Mouse (Mus musculus) MEL (cell line): ENCODE data around the gene Wwc2. TPM values are rescaled to one million over a fixed set of nuclear protein-coding genes. Genes with fewer than 3 reads are reported as not detected.

Experiments used
- DNase-seq: peaks from one replicate; pipeline ENCODE4 v3.0.0; 2011; ENCODE audit warnings: low read depth, low spot score
- H3K27ac ChIP-seq: 2 replicates; pipeline ENCODE4 v1.5.1; 2012; ENCODE audit warnings: low read depth, mild to moderate bottlenecking, control low read depth, low read length, moderate library complexity; ENCODE audit not compliant: control insufficient read depth
- H3K27me3 ChIP-seq, 2 experiments: fragments of 150-350 bp in 1 of 2; sonication (generic) in 1 of 2; 2 replicates each; pipeline ENCODE4 v1.6.1; 2012; ENCODE audit warnings: low read length in 2 of 2, mild to moderate bottlenecking in 2 of 2, improper control_type of control experiment in 1 of 2, moderate library complexity in 1 of 2; ENCODE audit not compliant: insufficient read depth in 2 of 2, control insufficient read depth in 1 of 2
- H3K36me3 ChIP-seq, 2 experiments: 2 replicates each; pipeline ENCODE4 v1.6.1; 2012 to 2014; ENCODE audit warnings: low read length in 2 of 2, improper control_type of control experiment in 1 of 2, inconsistent platforms in 1 of 2, mild to moderate bottlenecking in 1 of 2; ENCODE audit not compliant: insufficient read depth in 2 of 2, control insufficient read depth in 1 of 2
- H3K4me1 ChIP-seq, 2 experiments: fragments of 150-350 bp in 1 of 2; sonication (generic) in 1 of 2; 2 replicates each; pipeline ENCODE4 v1.6.1; 2012; ENCODE audit warnings: low read length in 2 of 2, improper control_type of control experiment in 1 of 2, mild to moderate bottlenecking in 1 of 2; ENCODE audit not compliant: insufficient read depth in 2 of 2, control insufficient read depth in 1 of 2
- H3K4me3 ChIP-seq, 2 experiments: fragments of 150-350 bp in 1 of 2; sonication (generic) in 1 of 2; 2 replicates each; pipeline ENCODE4 v1.5.1; 2012; ENCODE audit warnings: low read depth in 2 of 2, low read length in 2 of 2, mild to moderate bottlenecking in 2 of 2, moderate library complexity in 2 of 2, control low read depth in 1 of 2, improper control_type of control experiment in 1 of 2; ENCODE audit not compliant: control insufficient read depth in 1 of 2, insufficient read depth in 1 of 2
- H3K79me2 ChIP-seq: 2 replicates; pipeline ENCODE4 v1.6.1; 2012; ENCODE audit warnings: mild to moderate bottlenecking, low read length, moderate library complexity; ENCODE audit not compliant: control insufficient read depth, poor library complexity, insufficient read depth
- H3K9ac ChIP-seq: 2 replicates; pipeline ENCODE4 v1.6.1; 2012; ENCODE audit warnings: low read depth, mild to moderate bottlenecking, control low read depth, low read length, moderate library complexity; ENCODE audit not compliant: control insufficient read depth, poor library complexity, severe bottlenecking
- H3K9me3 ChIP-seq: fragments of 150-350 bp; sonication (generic); replicated peaks from 2 replicates; pipeline ENCODE4 v1.6.1; 2012; ENCODE audit warnings: mild to moderate bottlenecking, low read length, improper control_type of control experiment, moderate library complexity; ENCODE audit not compliant: insufficient read depth
- BHLHE40 ChIP-seq: IDR thresholded peaks from 2 replicates; pipeline ENCODE4 v1.6.1; 2012; ENCODE audit warnings: low read depth, mild to moderate bottlenecking, inconsistent platforms, low read length, improper control_type of control experiment, borderline replicate concordance
- CHD1 ChIP-seq: IDR thresholded peaks from 2 replicates; pipeline ENCODE4 v1.6.1; 2012; ENCODE audit warnings: low read depth, mild to moderate bottlenecking, inconsistent platforms, low read length, improper control_type of control experiment
- CTCF ChIP-seq, 3 experiments: IDR thresholded peaks in 2 of 3; conservative IDR thresholded peaks in 1 of 3; 2 replicates each; pipeline ENCODE4 v1.5.1; 2011 to 2012; ENCODE audit warnings: low read length in 3 of 3, low read depth in 2 of 3, mild to moderate bottlenecking in 2 of 3, improper control_type of control experiment in 1 of 3, inconsistent platforms in 1 of 3, mixed read lengths in 1 of 3, moderate library complexity in 1 of 3; ENCODE audit not compliant: control insufficient read depth in 1 of 3, insufficient read depth in 1 of 3, poor library complexity in 1 of 3, severe bottlenecking in 1 of 3
- E2F4 ChIP-seq: IDR thresholded peaks from 2 replicates; pipeline ENCODE4 v1.6.1; 2011; ENCODE audit warnings: low read depth, low read length, improper control_type of control experiment, borderline replicate concordance
- ELF1 ChIP-seq: IDR thresholded peaks from 2 replicates; pipeline ENCODE4 v1.6.1; 2014; ENCODE audit warnings: low read depth, mild to moderate bottlenecking, inconsistent platforms, low read length, improper control_type of control experiment, moderate library complexity
- MAFK ChIP-seq: IDR thresholded peaks from 2 replicates; pipeline ENCODE4 v1.6.1; 2011; ENCODE audit warnings: low read depth, mild to moderate bottlenecking, low read length, improper control_type of control experiment, borderline replicate concordance
- MEF2A ChIP-seq: IDR thresholded peaks from 2 replicates; pipeline ENCODE4 v1.6.1; 2014; ENCODE audit warnings: low read depth, mild to moderate bottlenecking, inconsistent platforms, low read length, improper control_type of control experiment; ENCODE audit not compliant: poor library complexity, insufficient replicate concordance, severe bottlenecking; ENCODE audit errors: extremely low read depth
- MXI1 ChIP-seq: IDR thresholded peaks from 2 replicates; pipeline ENCODE4 v1.6.1; 2011; ENCODE audit warnings: mild to moderate bottlenecking, low read depth, low read length, improper control_type of control experiment
- MYB ChIP-seq: IDR thresholded peaks from 2 replicates; pipeline ENCODE4 v1.6.1; 2011; ENCODE audit warnings: mild to moderate bottlenecking, low read depth, low read length, improper control_type of control experiment
- NELFE ChIP-seq: IDR thresholded peaks from 2 replicates; pipeline ENCODE4 v1.6.1; 2011; ENCODE audit warnings: low read depth, low read length, improper control_type of control experiment
- POLR2A ChIP-seq, 2 experiments: IDR thresholded peaks; 2 replicates each; pipeline ENCODE4 v1.6.1; 2011 to 2012; ENCODE audit warnings: low read length in 2 of 2, mild to moderate bottlenecking in 2 of 2, control low read depth in 1 of 2, improper control_type of control experiment in 1 of 2, low read depth in 1 of 2, moderate library complexity in 1 of 2; ENCODE audit not compliant: control insufficient read depth in 1 of 2, insufficient read depth in 1 of 2, poor library complexity in 1 of 2
- POLR2AphosphoS5 ChIP-seq: IDR thresholded peaks from 2 replicates; pipeline ENCODE4 v1.6.1; 2012; ENCODE audit warnings: low read depth, borderline replicate concordance, mild to moderate bottlenecking, inconsistent platforms, low read length, moderate library complexity, mixed read lengths
- SMC3 ChIP-seq: IDR thresholded peaks from 2 replicates; pipeline ENCODE4 v1.6.1; 2011; ENCODE audit warnings: low read depth, low read length, improper control_type of control experiment
- TAL1 ChIP-seq: IDR thresholded peaks from 2 replicates; pipeline ENCODE4 v1.6.1; 2012; ENCODE audit warnings: mild to moderate bottlenecking, inconsistent platforms, low read length, moderate library complexity, mixed read lengths
- UBTF ChIP-seq: IDR thresholded peaks from 2 replicates; pipeline ENCODE4 v1.6.1; 2012; ENCODE audit warnings: low read depth, mild to moderate bottlenecking, inconsistent platforms, low read length, improper control_type of control experiment, moderate library complexity, borderline replicate concordance; ENCODE audit not compliant: insufficient read depth
- polyA plus RNA-seq, 2 experiments: library from polyadenylated mRNA; stranded (reverse) in 1 of 2; unstranded in 1 of 2; fragments of >175 nt in 1 of 2; fragments of >200 nt in 1 of 2; gene quantifications; 2 replicates each; pipeline versions ENCODE4 v1.2.1 to v1.2.4; 2012; ENCODE audit warnings: low replicate concordance in 2 of 2, low read depth in 1 of 2; ENCODE audit not compliant: insufficient read length in 2 of 2, insufficient read depth in 1 of 2, missing spikeins in 1 of 2
- total RNA-seq: library from RNA; depleted of rRNA; stranded (reverse); fragments of 300-350 nt; gene quantifications from 2 replicates; pipeline ENCODE4 v1.2.3, GENCODE M21; 2012

Wwc2 gene
- total and polyA plus RNA-seq, 3 experiments: 7.5 to 14.8 TPM; not detected in 1

DNA sequence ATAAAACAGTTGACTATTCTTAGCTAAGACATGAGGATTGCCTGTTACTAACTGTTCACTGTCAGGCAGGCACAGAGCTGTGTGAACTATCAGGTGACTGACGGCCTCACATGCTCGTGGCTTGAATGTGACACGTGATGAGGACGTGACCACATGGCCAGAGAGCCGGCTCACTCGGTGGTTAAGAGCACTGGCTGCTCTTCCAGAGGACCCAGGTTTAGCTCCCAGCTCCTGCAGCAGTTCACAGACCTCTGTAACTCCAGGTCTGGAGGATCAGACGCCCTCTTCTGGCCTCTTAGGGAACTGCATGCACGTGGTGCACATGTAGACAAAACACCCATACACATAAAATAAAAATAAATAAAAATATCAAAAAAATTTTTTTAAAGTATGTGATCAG is 140.9 kb downstream of the Wwc2 start:
- H3K36me3 ChIP-seq: no peaks in the 10 kb centered on the region
- no peak for TF ChIP-seq POLR2AphosphoS5
- TF ChIP-seq MYB: no peak
- no peak for TF ChIP-seq E2F4
- TF ChIP-seq MXI1: no peak
- peak; percentile 46 to 58 (median 47); a peak in 5 of 6 replicates for TF ChIP-seq CTCF (IDR thresholded peaks at IDR 0.05 in 2 of 3, conservative IDR thresholded peaks at IDR 0.05 in 1 of 3; ENCODE audit: control insufficient read depth in 1 of 3, insufficient read depth in 1 of 3, low read depth in 2 of 3, low read length in 3 of 3, poor library complexity in 1 of 3, severe bottlenecking in 1 of 3)
- TF ChIP-seq SMC3: peak; percentile 38
- TF ChIP-seq TAL1: no peak
- TF ChIP-seq NELFE: no peak
- TF ChIP-seq, all 39 proteins: peak for 2
- Histone ChIP-seq H3K9me3 (no peaks in the 10 kb centered on the region), H3K9ac (no peak overlapping the region), H3K4me3 (no peak overlapping the region), H3K4me1 (no peaks in the 10 kb centered on the region), H3K27me3 (no peaks in the 10 kb centered on the region), H3K27ac (no peak overlapping the region), H3K79me2 (no peaks in the 10 kb centered on the region)
- DNase-seq: peak; percentile 38

DNA sequence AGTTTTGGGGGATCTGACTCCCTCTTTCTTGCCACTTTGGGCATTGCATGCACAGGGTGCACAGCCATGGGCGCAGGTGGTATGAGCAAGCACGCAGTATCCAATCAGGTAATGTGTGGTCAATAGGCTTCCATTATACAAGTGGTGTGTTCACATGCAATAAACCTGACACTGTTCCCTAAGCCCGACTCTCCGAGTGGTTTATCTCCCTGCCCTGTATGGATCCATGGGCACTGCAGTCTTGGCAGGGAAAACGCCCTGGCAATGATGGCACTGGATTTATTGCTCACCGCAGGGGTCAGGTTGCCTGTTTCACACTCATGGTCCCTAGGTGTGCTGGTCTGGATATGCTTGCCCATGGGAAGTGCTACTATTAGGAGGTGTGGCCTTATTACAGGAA is 142.8 kb downstream of the Wwc2 start:
- Histone ChIP-seq H3K27ac (no peak overlapping the region), H3K4me3 (no peak overlapping the region), H3K4me1 (no peaks in the 10 kb centered on the region), H3K9me3 (no peaks in the 10 kb centered on the region), H3K79me2 (no peaks in the 10 kb centered on the region), H3K36me3 (no peaks in the 10 kb centered on the region), H3K9ac (no peak overlapping the region), H3K27me3 (no peaks in the 10 kb centered on the region)
- TF ChIP-seq POLR2AphosphoS5 (no peak), ELF1 (no peak), POLR2A (IDR thresholded peaks at IDR 0.05; ENCODE audit: control insufficient read depth in 1 of 2, insufficient read depth in 1 of 2, low read depth in 1 of 2, low read length in 2 of 2, poor library complexity in 1 of 2) (no peak), BHLHE40 (no peak), MEF2A (no peak), CHD1 (no peak), MAFK (no peak)
- no peak for DNase-seq

DNA sequence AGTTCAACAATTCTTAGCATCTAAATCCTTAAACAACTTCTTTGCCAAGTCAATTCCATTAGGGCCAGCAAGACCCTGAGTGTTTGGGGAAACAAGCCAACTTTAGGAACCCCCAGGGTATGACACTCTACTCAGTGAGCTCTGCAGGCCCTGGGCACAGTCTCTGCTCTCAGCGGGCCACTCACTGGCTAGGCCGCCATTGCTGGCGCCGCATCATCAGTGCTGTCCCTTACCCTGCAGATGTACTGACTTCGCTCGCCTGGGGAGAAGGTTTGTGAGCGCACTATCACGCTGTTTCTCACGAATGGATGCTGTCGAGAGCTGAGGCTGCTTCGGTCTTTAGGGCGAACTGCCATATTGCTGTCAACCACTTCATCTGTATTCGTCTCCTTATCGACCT is 143.6 kb downstream of the Wwc2 start:
- H3K27me3 ChIP-seq: no peaks in the 10 kb centered on the region
- no peak overlapping the region for H3K9ac ChIP-seq
- no peaks in the 10 kb centered on the region for H3K9me3 ChIP-seq
- no peak overlapping the region for H3K4me3 ChIP-seq
- no peaks in the 10 kb centered on the region for H3K79me2 ChIP-seq
- DNase-seq: no peak
- H3K4me1 ChIP-seq: no peaks in the 10 kb centered on the region
- H3K36me3 ChIP-seq: no peaks in the 10 kb centered on the region
- no peak for TF ChIP-seq UBTF
- no peak for TF ChIP-seq CTCF (IDR thresholded peaks at IDR 0.05 in 2 of 3, conservative IDR thresholded peaks at IDR 0.05 in 1 of 3; ENCODE audit: control insufficient read depth in 1 of 3, insufficient read depth in 1 of 3, low read depth in 2 of 3, low read length in 3 of 3, poor library complexity in 1 of 3, severe bottlenecking in 1 of 3)
- no peak overlapping the region for H3K27ac ChIP-seq
